In the genomic region with DNA sequence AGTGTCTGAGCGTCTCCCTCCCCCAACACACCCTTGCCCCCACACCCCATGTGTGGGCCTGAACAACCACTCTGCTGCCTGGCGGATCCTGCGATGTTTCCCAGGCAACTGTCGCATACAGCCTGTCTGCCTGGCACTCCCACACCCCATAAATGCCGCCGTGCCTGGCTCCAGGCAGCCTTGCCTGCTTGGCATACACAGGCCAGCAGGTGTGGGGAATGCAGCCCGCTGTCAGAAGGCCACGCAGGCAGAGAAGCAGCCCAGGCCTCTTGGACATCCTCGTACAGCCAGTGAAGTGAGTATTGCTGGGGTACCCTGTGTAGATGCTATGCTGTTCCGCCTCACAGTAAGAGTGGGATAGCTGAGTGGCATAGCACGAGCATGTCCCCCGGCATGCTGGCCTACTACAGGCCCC, we compare ENCODE assay signal across 7 mouse cellular contexts. TPM values are rescaled to one million over a fixed set of nuclear protein-coding genes. Genes with fewer than 3 reads are reported as not detected.
DNase-seq lines count a peak whose midpoint lies in the region; ATAC-seq and TF ChIP-seq lines count a peak whose summit lies in the region.

No protein-coding gene starts in this region.

- H3K36me3 ChIP-seq in neural tube, embryonic 12.5 days: no peaks in the 10 kb centered on the region
- no peaks in the 10 kb centered on the region for H3K36me3 ChIP-seq in intestine, postnatal 0 days (ENCODE audit: control insufficient read depth, insufficient read depth)

- H3K27ac ChIP-seq in neural tube, embryonic 12.5 days: no peak overlapping the region
- H3K27ac ChIP-seq in cortical plate, adult 2 months (ENCODE audit: insufficient read depth, low read length): peak overlapping the region; percentile 41
- no peak overlapping the region; the same call in 1 of the 2 replicates for H3K27ac ChIP-seq in intestine, postnatal 0 days (ENCODE audit: low read depth, low read length)

- H3K27me3 ChIP-seq in neural tube, embryonic 12.5 days (replicated peaks): no peaks in the 10 kb centered on the region
- H3K27me3 ChIP-seq in intestine, postnatal 0 days (replicated peaks; ENCODE audit: control insufficient read depth, insufficient read depth, low read length): no peaks in the 10 kb centered on the region

- peaks cover 14% of the 10 kb centered on the region for H3K4me1 ChIP-seq in neural tube, embryonic 12.5 days
- peaks cover 13% of the 10 kb centered on the region for H3K4me1 ChIP-seq in cortical plate, adult 2 months (ENCODE audit: control insufficient read depth, insufficient read depth, low read length)
- H3K4me1 ChIP-seq in intestine, postnatal 0 days (replicated peaks; ENCODE audit: control insufficient read depth, insufficient read depth, low read length): peaks cover 10% of the 10 kb centered on the region; the same call in 1 of the 2 replicates

- WGBS in neural tube, embryonic 12.5 days: 71% methylated on average over 12 of the region's 12 CpGs
- WGBS in intestine, postnatal 0 days: 77% methylated on average over 12 of the region's 12 CpGs

- peak; percentile 35; the same call in 1 of the 2 replicates for TF ChIP-seq POLR2A in cortical plate, adult 2 months (IDR thresholded peaks at IDR 0.05; ENCODE audit: extremely low read depth, insufficient read depth, low read length)

- 0 out of 2 replicates have a peak overlapping the region, but pooled peaks have one; percentile 21 for H3K9ac ChIP-seq in neural tube, embryonic 12.5 days
- H3K9ac ChIP-seq in intestine, postnatal 0 days (ENCODE audit: low read depth, low read length): no peak overlapping the region

- intact Hi-C loops in left cerebral cortex, postnatal 25 days (cut with DNase I): loop anchor here (10.0 kb wide), 2 partner anchors 122 to 282 kb away; a partner anchor contains a TSS

- H3K9me3 ChIP-seq in neural tube, embryonic 12.5 days: no peaks in the 10 kb centered on the region
- H3K9me3 ChIP-seq in intestine, postnatal 0 days (ENCODE audit: control insufficient read depth): no peaks in the 10 kb centered on the region

- TF ChIP-seq CTCF in cortical plate, adult 2 months (IDR thresholded peaks at IDR 0.05; ENCODE audit: extremely low read depth, insufficient read depth, low read length): no peak
- TF ChIP-seq CTCF in intestine, postnatal 0 days (IDR thresholded peaks at IDR 0.05; ENCODE audit: low read depth): 0 out of 2 replicates have a peak, but pooled peaks have one; percentile 17

- ATAC-seq in neural tube, embryonic 12.5 days (ENCODE audit: low FRiP score, low read depth): no peak
- ATAC-seq in intestine, postnatal 0 days: no peak
- ATAC-seq in erythroid progenitor cell, adult 5-6 weeks (replicated peaks; ENCODE audit: low FRiP score, poor library complexity, severe bottlenecking): no peak

- no peak overlapping the region for H3K4me2 ChIP-seq in neural tube, embryonic 12.5 days (replicated peaks)
- H3K4me2 ChIP-seq in intestine, postnatal 0 days (replicated peaks; ENCODE audit: low read depth): no peak overlapping the region

- no peak for DNase-seq in neural tube, embryonic 10.5 days (ENCODE audit: extremely low spot score, low spot score)
- peak; percentile 75 to 92 for DNase-seq in left cerebral cortex, postnatal 25 days (ENCODE audit: low spot score in 2 of 2)
- no peak for DNase-seq in testis, postnatal 14 days (ENCODE audit: low spot score)

- H3K4me3 ChIP-seq in neural tube, embryonic 12.5 days: no peak overlapping the region
- 0 out of 2 replicates have a peak overlapping the region, but pooled peaks have one; percentile 2 for H3K4me3 ChIP-seq in cortical plate, adult 2 months (ENCODE audit: insufficient read depth, low read length)
- H3K4me3 ChIP-seq in intestine, postnatal 0 days (ENCODE audit: low read depth, low read length): no peak overlapping the region

RNA-seq across cellular contexts. Expression of a gene that starts 2.9 kb away (rescaled TPM):
- polyA plus RNA-seq in neural tube, embryonic 12.5 days (2016; fragmentation: Nextera tagmentation; extraction: Ambion mirVana): 87.5 and 89.3 TPM in 2 replicates
- polyA plus RNA-seq in cortical plate, adult 2 months (2012; rRNA removed): 36.5 and 37.5 TPM in 2 replicates
- 54.6 and 57.8 TPM in 2 replicates for polyA plus RNA-seq in intestine, postnatal 0 days (2015; fragmentation: Nextera tagmentation; extraction: Ambion mirVana)
- total RNA-seq in left cerebral cortex, postnatal 25 days (2021): 10 to 100 TPM; 24.2 to 27.3 TPM
- total RNA-seq in erythroid progenitor cell, adult 5-6 weeks (2015; ENCODE audit: low replicate concordance): 4.0 and 6.7 TPM in 2 replicates
- 2.1 and 2.2 TPM in 2 replicates for total RNA-seq in erythroid progenitor cell, adult 5-6 weeks (2017; ENCODE audit: low replicate concordance)

RNA-seq across cellular contexts. Expression of a gene that starts 24.3 kb away (rescaled TPM):
- polyA plus RNA-seq in neural tube, embryonic 12.5 days (2016; fragmentation: Nextera tagmentation; extraction: Ambion mirVana): 12.3 and 13.2 TPM in 2 replicates
- polyA plus RNA-seq in cortical plate, adult 2 months (2012; rRNA removed): 69.0 and 70.3 TPM in 2 replicates
- 13.3 and 14.0 TPM in 2 replicates for polyA plus RNA-seq in intestine, postnatal 0 days (2015; fragmentation: Nextera tagmentation; extraction: Ambion mirVana)
- 100 to 1,000 TPM; 111 to 112 TPM for total RNA-seq in left cerebral cortex, postnatal 25 days (2021)
- 5.0 and 9.7 TPM in 2 replicates for total RNA-seq in erythroid progenitor cell, adult 5-6 weeks (2015; ENCODE audit: low replicate concordance)
- 1.7 and 2.7 TPM in 2 replicates for total RNA-seq in erythroid progenitor cell, adult 5-6 weeks (2017; ENCODE audit: low replicate concordance)

Comparison
In these comparisons a context has a peak if more than half of its experiments do, and no peak if none do; other contexts are left out.
1. DNase-seq: peak in left cerebral cortex, postnatal 25 days (2 of 2); none in neural tube, embryonic 10.5 days (single experiment) and testis, postnatal 14 days (single experiment).